Mouse (Mus musculus): ENCODE data around the gene Alkbh6. TPM values are rescaled to one million over a fixed set of nuclear protein-coding genes. Genes with fewer than 3 reads are reported as not detected.

Alkbh6 gene
- total and polyA plus RNA-seq, 2 experiments, result 15.0 to 51.4 TPM

GRCm38 (mm10) chr7:30269641-30270040 is 38.9 kb upstream of the Alkbh6 start:
- H3K27me3 ChIP-seq (ENCODE audit: control insufficient read depth, insufficient read depth, low read length), result no peaks in the 10 kb centered on the region
- no peak for TF ChIP-seq CTCF (IDR thresholded peaks at IDR 0.05; ENCODE audit: low read depth, low read length)
- TF ChIP-seq POLR2A (IDR thresholded peaks at IDR 0.05; ENCODE audit: extremely low read depth, insufficient read depth, low read length), result no peak
- no peaks in the 10 kb centered on the region for H3K4me1 ChIP-seq (ENCODE audit: control insufficient read depth, insufficient read depth, low read length)
- no peak overlapping the region for H3K9ac ChIP-seq (ENCODE audit: low read depth, low read length)
- H3K27ac ChIP-seq (replicated peaks; ENCODE audit: insufficient read depth, low read depth, low read length), result no peak overlapping the region
- no peak for DNase-seq (ENCODE audit: extremely low read depth, low read depth, low spot score)
- H3K36me3 ChIP-seq (ENCODE audit: control insufficient read depth, insufficient read depth, low read length), result peaks cover 2% of the 10 kb centered on the region; the same call in 1 of the 2 replicates
- no peak overlapping the region for H3K4me3 ChIP-seq (ENCODE audit: insufficient read depth, low read depth, low read length)
- WGBS, result 83% methylated on average over 4 of the region's 4 CpGs
- H3K79me2 ChIP-seq (ENCODE audit: control insufficient read depth, insufficient read depth, low read length), result no peaks in the 10 kb centered on the region

- WGBS, result 80% methylated on average over 6 of the region's 6 CpGs
- no peak for DNase-seq (ENCODE audit: extremely low read depth, low read depth, low spot score)
- no peaks in the 10 kb centered on the region for H3K79me2 ChIP-seq (ENCODE audit: control insufficient read depth, insufficient read depth, low read length)
- no peak overlapping the region for H3K9ac ChIP-seq (ENCODE audit: low read depth, low read length)
- H3K4me3 ChIP-seq (ENCODE audit: insufficient read depth, low read depth, low read length), result no peak overlapping the region
- no peak for TF ChIP-seq POLR2A (IDR thresholded peaks at IDR 0.05; ENCODE audit: extremely low read depth, insufficient read depth, low read length)
- TF ChIP-seq CTCF (IDR thresholded peaks at IDR 0.05; ENCODE audit: low read depth, low read length), result no peak
- no peaks in the 10 kb centered on the region for H3K27me3 ChIP-seq (ENCODE audit: control insufficient read depth, insufficient read depth, low read length)
- no peaks in the 10 kb centered on the region for H3K4me1 ChIP-seq (ENCODE audit: control insufficient read depth, insufficient read depth, low read length)
- H3K36me3 ChIP-seq (ENCODE audit: control insufficient read depth, insufficient read depth, low read length), result peaks cover 2% of the 10 kb centered on the region; the same call in 1 of the 2 replicates
- no peak overlapping the region for H3K27ac ChIP-seq (replicated peaks; ENCODE audit: insufficient read depth, low read depth, low read length)
These were observed 34.1 kb upstream of the Alkbh6 start for GRCm38 (mm10) chr7:30274383-30274782.

- H3K79me2 ChIP-seq (ENCODE audit: control insufficient read depth, insufficient read depth, low read length), result no peaks in the 10 kb centered on the region
- WGBS, result 6% methylated on average over 2 of the region's 2 CpGs
- no peaks in the 10 kb centered on the region for H3K27me3 ChIP-seq (ENCODE audit: control insufficient read depth, insufficient read depth, low read length)
- H3K36me3 ChIP-seq (ENCODE audit: control insufficient read depth, insufficient read depth, low read length), result no peaks in the 10 kb centered on the region
- no peak for TF ChIP-seq CTCF (IDR thresholded peaks at IDR 0.05; ENCODE audit: low read depth, low read length)
- TF ChIP-seq POLR2A (IDR thresholded peaks at IDR 0.05; ENCODE audit: extremely low read depth, insufficient read depth, low read length), result no peak
- no peak overlapping the region for H3K27ac ChIP-seq (replicated peaks; ENCODE audit: insufficient read depth, low read depth, low read length)
- H3K9ac ChIP-seq (ENCODE audit: low read depth, low read length), result no peak overlapping the region
- peak; percentile 78 for DNase-seq (ENCODE audit: extremely low read depth, low read depth, low spot score)
- no peaks in the 10 kb centered on the region for H3K4me1 ChIP-seq (ENCODE audit: control insufficient read depth, insufficient read depth, low read length)
- H3K4me3 ChIP-seq (ENCODE audit: insufficient read depth, low read depth, low read length), result no peak overlapping the region
These were observed 29.6 kb upstream of the Alkbh6 start for GRCm38 (mm10) chr7:30278911-30279310.

DNA sequence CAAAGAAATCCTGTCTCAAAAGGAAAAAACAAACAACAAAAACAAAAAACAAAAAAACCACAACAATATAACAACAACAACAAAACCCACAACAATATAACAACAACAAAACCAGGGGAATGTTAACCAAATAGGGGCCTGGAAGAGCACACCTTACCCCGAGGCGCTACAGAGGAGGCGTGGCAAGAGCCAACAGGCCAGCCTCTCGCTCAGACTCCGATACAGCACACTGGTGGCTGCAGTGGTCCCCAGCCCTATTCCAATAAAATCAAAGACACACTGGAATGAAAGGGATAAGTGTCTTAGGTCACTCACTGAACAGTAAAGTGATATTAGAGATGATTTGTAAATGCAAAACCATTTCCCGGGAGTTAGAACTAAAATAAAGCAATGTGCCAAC is 29.0 kb upstream of the Alkbh6 start:
- Histone ChIP-seq H3K27me3 (ENCODE audit: control insufficient read depth, insufficient read depth, low read length) (no peaks in the 10 kb centered on the region), H3K9ac (ENCODE audit: low read depth, low read length) (no peak overlapping the region), H3K27ac (replicated peaks; ENCODE audit: insufficient read depth, low read depth, low read length) (no peak overlapping the region), H3K79me2 (ENCODE audit: control insufficient read depth, insufficient read depth, low read length) (no peaks in the 10 kb centered on the region), H3K4me3 (ENCODE audit: insufficient read depth, low read depth, low read length) (peak overlapping the region; percentile 63; the same call in 1 of the 2 replicates), H3K36me3 (ENCODE audit: control insufficient read depth, insufficient read depth, low read length) (no peaks in the 10 kb centered on the region), H3K4me1 (ENCODE audit: control insufficient read depth, insufficient read depth, low read length) (no peaks in the 10 kb centered on the region)
- TF ChIP-seq POLR2A (IDR thresholded peaks at IDR 0.05; ENCODE audit: extremely low read depth, insufficient read depth, low read length), result no peak
- no peak for TF ChIP-seq CTCF (IDR thresholded peaks at IDR 0.05; ENCODE audit: low read depth, low read length)
- WGBS, result under 1% methylated on average over 6 of the region's 6 CpGs
- no peak for DNase-seq (ENCODE audit: extremely low read depth, low read depth, low spot score)

DNA sequence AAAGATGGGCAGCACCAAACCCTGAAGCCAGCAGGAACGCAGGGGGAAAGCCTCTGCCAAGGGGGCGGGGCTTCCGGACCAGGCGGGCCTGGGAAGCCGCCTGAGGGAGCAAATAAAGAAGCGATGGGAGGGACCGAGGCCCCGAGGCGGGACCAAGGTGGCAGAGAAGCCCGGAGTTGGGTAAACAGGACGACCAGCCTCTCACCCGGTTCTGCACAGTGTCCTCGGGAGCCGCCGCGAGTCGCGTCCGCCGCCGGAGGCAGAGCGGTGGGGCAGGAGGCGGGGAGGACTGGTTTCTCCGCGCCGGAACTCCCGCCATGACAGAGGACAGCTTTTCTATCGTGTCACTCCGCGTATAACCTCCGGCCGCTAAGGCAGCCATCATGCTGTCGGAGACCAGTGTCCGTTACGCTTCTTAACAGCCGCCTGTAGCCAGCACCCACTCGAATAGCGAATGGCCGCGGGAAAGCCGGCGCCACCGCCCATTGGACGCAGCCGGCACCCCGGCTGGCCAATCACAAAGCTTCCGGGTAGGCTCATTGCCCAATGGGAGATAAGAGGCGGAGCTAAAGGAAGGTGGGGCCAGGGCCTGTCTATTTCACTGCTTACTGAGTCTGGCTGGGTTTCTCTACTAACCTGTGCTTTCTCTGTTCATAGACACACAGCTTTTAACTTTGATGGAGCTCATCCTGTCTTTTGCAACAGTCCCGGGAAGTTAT is 28.4 kb upstream of the Alkbh6 start, which contains the start of the genes Thap8 and Wdr62:
TSS of gene Thap8 (plus strand) at position 144 of the 719 bp plus-strand sequence.
TSS of gene Wdr62 (minus strand) at position 469 of the 719 bp plus-strand sequence.
- Histone ChIP-seq H3K4me1 (ENCODE audit: control insufficient read depth, insufficient read depth, low read length) (no peaks in the 10 kb centered on the region), H3K4me3 (ENCODE audit: insufficient read depth, low read depth, low read length) (peak within 1 kb of the TSS; percentile 63), H3K79me2 (ENCODE audit: control insufficient read depth, insufficient read depth, low read length) (no peaks in the 10 kb centered on the region), H3K27ac (replicated peaks; ENCODE audit: insufficient read depth, low read depth, low read length) (peak within 1 kb of the TSS; percentile 89), H3K36me3 (ENCODE audit: control insufficient read depth, insufficient read depth, low read length) (no peaks in the 10 kb centered on the region), H3K9ac (ENCODE audit: low read depth, low read length) (peak within 1 kb of the TSS; percentile 41), H3K27me3 (ENCODE audit: control insufficient read depth, insufficient read depth, low read length) (no peaks in the 10 kb centered on the region)
- under 1% methylated on average over 49 of the region's 49 CpGs for WGBS
- peak; percentile 83 for DNase-seq (ENCODE audit: extremely low read depth, low read depth, low spot score)
- TF ChIP-seq CTCF (IDR thresholded peaks at IDR 0.05; ENCODE audit: low read depth, low read length), result no peak

- DNase-seq (ENCODE audit: extremely low read depth, low read depth, low spot score), result peak; percentile 71
- Histone ChIP-seq H3K27me3 (ENCODE audit: control insufficient read depth, insufficient read depth, low read length) (no peaks in the 10 kb centered on the region), H3K4me3 (ENCODE audit: insufficient read depth, low read depth, low read length) (peak overlapping the region; percentile 39), H3K27ac (replicated peaks; ENCODE audit: insufficient read depth, low read depth, low read length) (peak overlapping the region; percentile 89), H3K36me3 (ENCODE audit: control insufficient read depth, insufficient read depth, low read length) (no peaks in the 10 kb centered on the region), H3K9ac (ENCODE audit: low read depth, low read length) (peak overlapping the region; percentile 32), H3K79me2 (ENCODE audit: control insufficient read depth, insufficient read depth, low read length) (no peaks in the 10 kb centered on the region), H3K4me1 (ENCODE audit: control insufficient read depth, insufficient read depth, low read length) (no peaks in the 10 kb centered on the region)
- under 1% methylated on average over 20 of the region's 20 CpGs for WGBS
- TF ChIP-seq POLR2A (IDR thresholded peaks at IDR 0.05; ENCODE audit: extremely low read depth, insufficient read depth, low read length), result no peak
- TF ChIP-seq CTCF (IDR thresholded peaks at IDR 0.05; ENCODE audit: low read depth, low read length), result no peak
These were observed 27.8 kb upstream of the Alkbh6 start for GRCm38 (mm10) chr7:30280670-30281138.
